Mouse (Mus musculus): Measurements from ENCODE around the gene Ntsr1.

The Ntsr1 gene

DNA sequence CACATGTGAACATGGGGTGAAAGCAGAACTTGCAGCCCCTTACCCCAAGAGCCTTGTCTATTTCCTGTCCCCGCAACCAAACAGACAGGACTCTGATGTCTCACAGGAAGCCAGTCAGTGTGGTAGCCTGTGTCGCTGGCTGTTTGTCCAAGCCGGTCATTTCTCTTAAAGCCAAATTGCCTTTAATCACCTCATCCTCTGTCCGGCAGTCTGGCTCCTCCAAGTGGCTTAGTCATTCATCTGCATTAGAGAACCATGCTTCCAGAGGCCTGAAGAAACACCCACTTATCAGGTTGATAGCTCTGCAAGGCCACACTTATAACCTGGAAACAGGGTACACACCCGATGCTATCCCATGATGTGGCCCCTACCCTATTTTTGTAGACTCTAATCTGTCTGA is 62.4 kb downstream of the Ntsr1 start:
- no peak for DNase-seq (ENCODE audit: low spot score)

DNA sequence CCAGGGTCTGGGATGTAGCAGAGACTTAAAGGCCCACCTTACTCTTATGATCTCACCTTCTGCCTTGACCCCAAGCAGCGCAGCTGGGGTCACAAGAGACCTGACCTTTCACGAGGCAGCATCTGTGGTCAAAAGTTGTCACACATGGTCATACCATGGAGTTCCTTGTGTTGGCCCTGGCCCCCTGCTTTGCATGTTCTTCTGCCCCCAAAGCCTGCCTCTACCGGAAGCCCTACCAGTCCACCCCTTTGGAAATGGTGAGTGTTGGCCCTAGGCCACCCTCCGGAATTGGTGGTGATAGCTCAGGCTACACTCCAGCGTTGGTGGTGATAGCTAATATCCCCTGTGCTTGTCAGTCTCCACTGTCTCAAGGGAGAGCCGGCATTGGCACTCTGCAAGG is 63.5 kb downstream of the Ntsr1 start:
- DNase-seq (ENCODE audit: low spot score), result no peak

DNA sequence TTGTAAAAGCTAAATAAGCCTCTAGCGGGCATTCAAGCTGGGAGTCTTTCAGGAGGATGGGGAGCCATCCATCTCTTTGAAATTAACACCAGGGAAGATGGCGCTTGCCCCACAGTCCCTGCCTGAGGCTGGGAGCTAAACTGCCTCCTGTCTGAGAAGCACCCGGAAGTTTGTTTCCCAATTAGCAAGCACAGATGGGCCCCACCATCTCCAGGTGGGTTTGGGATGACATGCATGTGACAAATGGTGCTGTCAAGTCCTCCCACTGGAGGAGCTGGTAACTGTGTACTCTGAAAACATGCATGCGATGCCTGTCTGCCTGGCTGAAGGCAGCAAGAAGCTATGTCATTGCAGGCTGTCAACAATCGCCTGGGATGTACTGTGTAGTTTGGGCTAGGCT is 64.1 kb downstream of the Ntsr1 start:
- DNase-seq (ENCODE audit: low spot score), result no peak

DNA sequence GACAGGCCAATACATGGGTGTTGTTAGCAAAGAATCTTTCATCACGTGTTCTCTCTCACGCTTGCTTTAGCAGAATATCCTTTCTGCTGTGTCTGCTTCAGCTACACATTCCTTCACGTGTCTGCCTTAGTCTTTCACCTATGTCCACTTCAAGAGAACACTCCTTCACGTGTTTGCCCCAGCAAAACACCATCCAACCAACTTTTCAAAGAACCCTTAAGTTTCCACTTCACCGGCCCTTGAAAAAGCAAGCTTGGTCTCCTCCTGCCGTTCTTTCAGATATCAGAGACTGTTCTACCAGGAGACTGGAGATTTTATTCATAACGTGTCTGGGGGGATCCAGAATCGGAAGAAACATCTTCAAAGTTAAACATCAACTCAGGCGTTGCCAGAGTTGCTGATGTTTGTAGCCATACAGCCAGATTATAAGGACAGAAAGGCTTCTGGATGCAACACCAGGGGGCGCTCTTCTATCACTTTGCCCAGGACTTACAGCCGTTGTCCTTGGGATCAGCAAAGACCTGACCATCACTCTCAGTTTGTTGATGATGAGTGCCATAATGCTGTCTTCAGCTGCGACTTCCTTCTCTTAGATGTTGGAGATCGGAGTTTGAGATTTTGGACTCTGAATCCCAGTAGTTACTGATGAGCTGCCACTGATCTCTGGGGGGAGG is 66.6 kb downstream of the Ntsr1 start:
- peak; percentile 36 for DNase-seq (ENCODE audit: low spot score)

DNA sequence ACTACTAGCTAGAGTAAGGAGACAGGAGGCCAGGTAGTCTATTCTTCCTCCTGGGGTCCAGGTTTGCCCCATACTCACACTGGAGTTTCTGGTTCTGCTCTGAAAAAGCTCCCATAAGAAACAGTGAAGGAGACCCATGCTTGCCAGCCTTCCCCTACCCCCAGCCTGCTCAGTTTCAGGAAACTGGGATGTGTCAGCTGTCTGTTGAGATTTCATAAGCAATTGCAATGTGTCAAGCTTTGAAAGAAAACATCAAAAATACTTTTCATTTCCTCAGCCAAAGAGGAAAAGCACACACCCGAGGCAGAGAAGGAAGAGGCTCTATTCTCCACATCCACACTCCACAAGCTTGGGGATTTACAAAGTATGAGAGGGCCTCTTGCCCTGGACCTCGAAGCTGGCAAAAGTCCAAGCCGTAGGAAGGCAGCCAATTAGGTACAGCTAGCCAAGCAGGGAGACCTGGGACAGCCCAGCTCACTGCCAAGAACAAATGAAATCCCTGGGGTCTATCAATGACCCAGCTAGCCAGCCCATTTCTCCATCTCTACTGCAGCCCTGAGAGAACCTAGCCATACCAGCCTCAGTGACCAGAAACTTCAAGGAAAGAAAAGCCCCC is 69.4 kb downstream of the Ntsr1 start:
- peak; percentile 40 for DNase-seq (ENCODE audit: low spot score)

DNA sequence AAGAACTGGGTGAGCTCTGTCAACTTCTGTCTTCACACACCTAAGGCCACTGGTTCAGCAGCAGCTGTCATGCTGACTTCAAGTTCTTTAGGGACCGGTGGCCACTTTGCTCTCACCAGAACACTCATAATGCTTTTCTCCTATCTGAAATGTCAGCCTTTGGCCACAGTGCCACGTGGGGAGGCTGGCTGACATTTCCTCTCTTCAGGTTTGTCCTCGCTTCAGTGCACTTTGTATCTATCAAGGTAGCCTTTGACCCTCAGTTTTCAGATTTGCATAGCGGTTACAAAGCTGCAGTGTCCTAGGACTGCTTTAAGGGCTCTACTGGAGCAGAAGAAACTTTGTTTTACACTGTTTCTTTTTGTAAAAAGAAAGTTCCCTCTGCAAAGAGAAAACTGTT is 76.7 kb downstream of the Ntsr1 start:
- no peak for DNase-seq (ENCODE audit: low spot score)

DNA sequence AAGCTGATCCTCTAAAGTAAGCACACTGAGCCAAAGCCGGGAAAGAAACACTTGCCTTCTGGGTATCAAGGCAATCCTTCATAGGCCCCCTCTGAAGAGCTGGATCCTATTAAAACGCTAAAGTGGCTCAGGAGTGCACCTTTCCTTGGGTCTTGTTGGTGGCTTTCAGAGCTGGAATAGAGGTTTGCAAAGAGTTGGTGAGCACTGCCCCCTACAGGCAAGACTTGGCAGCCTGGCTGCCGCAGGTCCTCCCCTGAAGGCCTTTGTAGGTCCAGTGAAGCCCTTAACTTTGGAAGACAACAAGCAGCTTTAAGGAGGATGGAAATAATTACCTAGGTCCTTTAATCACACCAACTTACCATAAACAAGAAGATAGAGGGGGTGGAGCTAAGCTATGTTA is 78.9 kb downstream of the Ntsr1 start:
- DNase-seq (ENCODE audit: low spot score), result peak; percentile 69

DNA sequence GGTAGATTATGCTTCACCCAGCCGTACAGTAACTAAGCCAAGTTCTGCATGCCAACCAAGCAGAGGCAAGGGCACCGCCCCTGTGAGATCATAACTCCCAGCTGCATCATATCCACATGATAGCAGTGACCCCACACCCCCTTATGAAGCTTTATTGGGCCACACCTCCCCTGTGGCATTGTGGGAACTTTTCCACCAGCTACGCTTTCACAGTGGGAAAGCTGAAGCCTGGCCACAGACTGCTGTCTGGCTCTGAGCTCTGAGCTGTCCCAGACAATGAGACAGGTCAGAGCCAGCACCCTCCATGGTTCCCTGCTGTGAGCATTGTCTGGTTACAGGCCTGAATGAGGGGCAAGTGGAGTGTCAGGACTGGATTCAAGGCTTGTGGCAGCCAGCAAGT is 81.2 kb downstream of the Ntsr1 start, which contains the start of gene Mrgbp:
Mrgbp (plus strand) TSS at position 303 of the 400 bp plus-strand sequence.
- no peak for DNase-seq (ENCODE audit: low spot score)

DNA sequence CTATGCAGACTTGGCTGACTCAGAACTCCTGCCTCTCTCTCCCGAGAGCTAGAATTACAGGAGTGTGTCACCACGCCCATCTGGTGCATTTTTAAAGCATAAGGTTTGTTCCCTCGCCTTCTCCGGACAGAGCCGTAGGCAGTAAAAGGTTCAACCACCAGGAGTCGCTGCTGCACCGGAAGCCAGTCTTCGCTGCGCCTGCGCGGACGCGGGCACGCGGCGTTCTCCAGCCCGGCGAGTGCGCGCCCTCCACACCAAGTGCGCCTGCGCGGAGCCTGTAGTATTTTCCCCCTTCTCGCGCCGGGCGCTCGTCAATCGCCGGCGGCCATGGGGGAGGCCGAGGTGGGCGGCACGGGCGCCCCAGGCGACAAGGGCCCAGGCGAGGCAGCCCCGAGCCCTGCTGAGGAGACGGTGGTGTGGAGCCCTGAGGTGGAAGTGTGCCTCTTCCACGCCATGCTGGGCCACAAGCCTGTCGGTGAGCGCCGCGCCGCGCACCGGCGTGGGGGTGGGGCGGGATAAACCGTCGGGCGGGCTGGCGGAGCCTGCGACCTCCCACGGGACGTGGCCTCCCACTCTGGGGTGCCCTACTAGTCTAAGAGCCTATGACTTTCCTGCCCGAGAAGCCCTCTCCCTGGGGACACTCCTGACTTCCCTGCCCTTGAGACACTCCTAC is 82.8 kb downstream of the Ntsr1 start:
- DNase-seq (ENCODE audit: low spot score), result peak; percentile 99

DNA sequence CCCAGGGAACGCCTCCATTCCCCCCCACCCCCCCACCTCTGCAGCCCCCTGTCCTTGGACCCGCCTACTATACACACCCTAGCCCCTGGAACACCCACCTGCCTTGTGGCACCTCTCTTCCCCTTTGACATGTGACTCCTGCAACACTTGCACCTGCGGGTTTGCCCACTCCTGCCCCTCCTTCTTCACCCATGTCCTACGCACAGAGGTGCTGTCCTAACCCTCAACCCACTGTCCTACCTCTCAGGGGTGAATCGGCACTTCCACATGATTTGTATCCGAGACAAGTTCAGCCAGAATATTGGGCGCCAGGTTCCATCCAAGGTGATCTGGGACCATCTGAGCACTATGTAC is 83.4 kb downstream of the Ntsr1 start:
- DNase-seq (ENCODE audit: low spot score), result no peak

DNA sequence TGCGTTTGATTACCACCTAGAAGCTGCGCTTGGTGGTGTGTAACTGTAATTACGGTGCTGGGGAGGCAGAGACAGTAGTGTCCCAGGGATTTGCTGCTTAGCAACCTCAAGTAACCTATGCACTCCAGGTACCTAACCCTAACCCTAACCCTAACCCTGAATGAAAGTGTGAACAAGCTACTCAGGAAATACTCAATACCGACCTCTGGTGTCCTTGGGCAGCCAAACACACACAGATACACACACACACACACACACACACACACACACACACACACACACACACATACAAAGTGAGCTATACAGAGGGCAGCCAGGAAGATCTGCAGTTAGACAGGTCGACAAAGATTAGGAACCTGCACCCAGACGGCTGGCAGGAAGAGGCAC is 89.0 kb downstream of the Ntsr1 start:
- DNase-seq (ENCODE audit: low spot score), result no peak

DNA sequence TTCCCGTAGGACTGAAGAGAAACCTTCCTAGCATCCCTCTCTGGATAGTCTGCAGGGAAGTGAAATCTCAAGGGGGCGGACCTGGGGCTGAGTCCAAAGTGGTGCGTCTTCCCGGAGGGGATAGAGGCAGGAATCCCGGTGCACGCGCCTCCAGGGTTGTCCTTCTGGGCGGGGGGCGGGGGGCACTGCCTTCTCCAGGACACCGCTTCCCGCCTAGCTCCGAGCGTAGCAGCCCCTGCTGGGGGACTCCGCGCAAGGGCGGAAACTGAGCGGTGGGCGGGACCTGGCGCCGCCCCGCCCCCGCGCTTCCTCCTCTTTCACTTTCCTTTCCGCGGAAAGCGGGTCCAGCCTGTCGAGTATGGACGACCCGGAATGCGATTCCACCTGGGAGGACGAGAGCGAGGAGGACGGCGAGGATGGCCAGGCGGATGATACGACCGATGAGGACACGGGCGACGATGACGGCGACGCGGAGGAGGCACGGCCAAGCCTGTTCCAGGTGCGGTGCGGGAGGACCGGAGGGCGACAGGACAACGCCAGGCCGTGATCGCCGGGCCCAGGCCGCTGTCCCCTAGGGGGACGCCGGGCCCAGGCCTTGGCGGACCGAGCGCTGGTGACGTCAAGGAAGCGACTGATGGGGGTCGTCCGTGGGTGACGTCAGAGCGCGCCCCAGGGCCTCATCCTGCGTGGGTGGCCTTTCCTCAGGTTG is 89.5 kb downstream of the Ntsr1 start, which contains the start of gene Ogfr:
Ogfr (plus strand) TSS at position 123 of the 709 bp plus-strand sequence.
- peak; percentile 75 for DNase-seq (ENCODE audit: low spot score)

Measured in ovary, postnatal 14 days (tissue).